Mouse (Mus musculus): ENCODE measurements around the gene Naip1.
"Not testable (repeated sequence)": the region's sequence is repeated elsewhere in the genome, so short reads cannot be mapped to it uniquely, and the experiment has no call there.

- TF ChIP-seq USF1 (IDR thresholded peaks at IDR 0.05; ENCODE audit: low read depth); CTCF (IDR thresholded peaks at IDR 0.05; ENCODE audit: control insufficient read depth, insufficient read depth, insufficient read length); MYOG (IDR thresholded peaks at IDR 0.05; ENCODE audit: control insufficient read depth, extremely low read depth, insufficient read length); MYOD1 (IDR thresholded peaks at IDR 0.05; ENCODE audit: control insufficient read depth, insufficient read length, low read depth); MAX (IDR thresholded peaks at IDR 0.05); CEBPB (IDR thresholded peaks at IDR 0.05; ENCODE audit: low read depth): not testable (repeated sequence)
These were observed 61.6 kb downstream of the Naip1 start for GRCm38 (mm10) chr13:100391021-100391420.

Data from C2C12 (cell line).